Mouse (Mus musculus): Measurements from ENCODE around the gene Acox1.

- TF ChIP-seq GATA1 (IDR thresholded peaks at IDR 0.05; ENCODE audit: borderline replicate concordance, low read length) (no peak), FLI1 (IDR thresholded peaks at IDR 0.05; ENCODE audit: low read length) (no peak)
Measured at GRCm38 (mm10) chr11:116237742-116238395, 39.0 kb upstream of the Acox1 start, which contains the start of gene Evpl.

All from megakaryocyte, embryonic 14.5 days (primary cell).